Mouse (Mus musculus): ENCODE data around the gene Il21r.

- TF ChIP-seq CTCF (IDR thresholded peaks at IDR 0.05 in 2 of 3, conservative IDR thresholded peaks at IDR 0.05 in 1 of 3; ENCODE audit: control insufficient read depth in 1 of 3, insufficient read depth in 1 of 3, low read depth in 2 of 3, low read length in 3 of 3, poor library complexity in 1 of 3, severe bottlenecking in 1 of 3) (no peak), POLR2A (IDR thresholded peaks at IDR 0.05; ENCODE audit: control insufficient read depth in 1 of 2, insufficient read depth in 1 of 2, low read depth in 1 of 2, low read length in 2 of 2, poor library complexity in 1 of 2) (no peak)
Measured at GRCm38 (mm10) chr7:125613579-125613978, 10.3 kb downstream of the Il21r start.
